Comparison of ENCODE assay signal across 12 mouse cellular contexts in genomic region chr9:107650225-107650624, GRCm38 (mm10). TPM values are rescaled to one million over a fixed set of nuclear protein-coding genes. Genes with fewer than 3 reads are reported as not detected.
DNase-seq lines count a peak whose midpoint lies in the region; ATAC-seq lines count a peak whose summit lies in the region.
"Had no signal": no experiment of that assay in that cellular context is flagged by ENCODE, and none has a peak within 500 bp of the region (broad histone marks: within the 10 kb centered on the region; RNA-seq: fewer than 3 reads in every experiment).

No protein-coding gene starts in this region.

- DNase-seq in neural tube, embryonic 10.5 days (ENCODE audit: extremely low spot score, low spot score), result no peak
- no peak for DNase-seq in limb, embryonic 10.5 days (ENCODE audit: low spot score)
- DNase-seq in lung, postnatal 4 days, result no peak
- DNase-seq: adrenal gland, postnatal 25 days; kidney, postnatal 10 days; liver, embryonic 13.5 days; lung, postnatal 10 days had no signal

- peaks cover 30% of the 10 kb centered on the region for H3K4me1 ChIP-seq in neural tube, embryonic 13.5 days (replicated peaks)
- peaks cover 22% of the 10 kb centered on the region for H3K4me1 ChIP-seq in forebrain, embryonic 15.5 days
- peaks cover 15% of the 10 kb centered on the region for H3K4me1 ChIP-seq in limb, embryonic 10.5 days
- H3K4me1 ChIP-seq in neural tube, embryonic 15.5 days, result peaks cover 20% of the 10 kb centered on the region

- H3K4me2 ChIP-seq in neural tube, embryonic 13.5 days, result no peak overlapping the region
- no peak overlapping the region for H3K4me2 ChIP-seq in forebrain, embryonic 15.5 days (replicated peaks)
- no peak overlapping the region for H3K4me2 ChIP-seq in neural tube, embryonic 15.5 days
- H3K4me2 ChIP-seq: liver, embryonic 13.5 days had no signal

- H3K27me3 ChIP-seq in neural tube, embryonic 13.5 days, result no peaks in the 10 kb centered on the region
- H3K27me3 ChIP-seq in forebrain, embryonic 15.5 days, result no peaks in the 10 kb centered on the region
- H3K27me3 ChIP-seq in limb, embryonic 10.5 days (ENCODE audit: low read depth, poor library complexity, severe bottlenecking), result no peaks in the 10 kb centered on the region
- no peaks in the 10 kb centered on the region for H3K27me3 ChIP-seq in neural tube, embryonic 15.5 days (replicated peaks)
- H3K27me3 ChIP-seq: liver, embryonic 13.5 days had no signal

- no peak overlapping the region for H3K4me3 ChIP-seq in neural tube, embryonic 13.5 days
- H3K4me3 ChIP-seq in forebrain, embryonic 15.5 days, result no peak overlapping the region
- H3K4me3 ChIP-seq in limb, embryonic 10.5 days, result no peak overlapping the region
- no peak overlapping the region for H3K4me3 ChIP-seq in neural tube, embryonic 15.5 days (replicated peaks)
- H3K4me3 ChIP-seq: liver, embryonic 13.5 days had no signal

- WGBS in neural tube, embryonic 13.5 days, result 65% methylated on average over 7 of the region's 7 CpGs
- 58% methylated on average over 7 of the region's 7 CpGs for WGBS in forebrain, embryonic 15.5 days
- 80% methylated on average over 7 of the region's 7 CpGs for WGBS in limb, embryonic 10.5 days
- 63% methylated on average over 7 of the region's 7 CpGs for WGBS in neural tube, embryonic 15.5 days

- no peaks in the 10 kb centered on the region for H3K9me3 ChIP-seq in neural tube, embryonic 13.5 days
- no peaks in the 10 kb centered on the region for H3K9me3 ChIP-seq in forebrain, embryonic 15.5 days
- no peaks in the 10 kb centered on the region for H3K9me3 ChIP-seq in limb, embryonic 10.5 days (replicated peaks)
- H3K9me3 ChIP-seq in neural tube, embryonic 15.5 days (replicated peaks), result no peaks in the 10 kb centered on the region
- H3K9me3 ChIP-seq: liver, embryonic 13.5 days had no signal

- H3K9ac ChIP-seq in neural tube, embryonic 13.5 days, result no peak overlapping the region
- H3K9ac ChIP-seq in forebrain, embryonic 15.5 days (replicated peaks), result no peak overlapping the region
- H3K9ac ChIP-seq in neural tube, embryonic 15.5 days (replicated peaks), result no peak overlapping the region
- H3K9ac ChIP-seq: liver, embryonic 13.5 days had no signal

- H3K27ac ChIP-seq in neural tube, embryonic 13.5 days (replicated peaks), result peak overlapping the region; percentile 68
- peak overlapping the region; percentile 51 for H3K27ac ChIP-seq in forebrain, embryonic 15.5 days (replicated peaks)
- peak overlapping the region; percentile 3; the same call in 1 of the 2 replicates for H3K27ac ChIP-seq in limb, embryonic 10.5 days
- H3K27ac ChIP-seq in neural tube, embryonic 15.5 days (replicated peaks), result peak overlapping the region; percentile 68
- H3K27ac ChIP-seq: liver, embryonic 13.5 days had no signal

- ATAC-seq in neural tube, embryonic 13.5 days (ENCODE audit: low read depth), result no peak
- 0 out of 2 replicates have a peak, but pooled peaks have one; percentile 28 for ATAC-seq in forebrain, embryonic 15.5 days (replicated peaks)
- no peak for ATAC-seq in neural tube, embryonic 15.5 days (ENCODE audit: low FRiP score)
- ATAC-seq in cerebellum, adult (ENCODE audit: insufficient number of reproducible peaks, low FRiP score, low TSS enrichment), result no peak
- ATAC-seq: inflammation-experienced regulatory T-cells, adult 6 months had no signal

- no peaks in the 10 kb centered on the region for H3K36me3 ChIP-seq in neural tube, embryonic 13.5 days
- H3K36me3 ChIP-seq in forebrain, embryonic 15.5 days, result no peaks in the 10 kb centered on the region
- H3K36me3 ChIP-seq in limb, embryonic 10.5 days, result 0 out of 2 replicates have a peak, but pooled peaks cover 2% of the 10 kb centered on the region
- H3K36me3 ChIP-seq in neural tube, embryonic 15.5 days, result no peaks in the 10 kb centered on the region
- H3K36me3 ChIP-seq: liver, embryonic 13.5 days had no signal

RNA-seq across cellular contexts. Expression of gene Gnai2, which starts 15.1 kb away (rescaled TPM):
- polyA plus RNA-seq in neural tube, embryonic 13.5 days (2015; fragmentation: Nextera tagmentation; extraction: Ambion mirVana), result 350 and 384 TPM in 2 replicates
- 335 and 338 TPM in 2 replicates for polyA plus RNA-seq in forebrain, embryonic 15.5 days (2015; fragmentation: Nextera tagmentation; extraction: Ambion mirVana)
- 355 and 403 TPM in 2 replicates for polyA plus RNA-seq in limb, embryonic 10.5 days (2016; fragmentation: Nextera tagmentation; extraction: Ambion mirVana)
- polyA plus RNA-seq in neural tube, embryonic 15.5 days (2015; fragmentation: Nextera tagmentation; extraction: Ambion mirVana), result 262 and 325 TPM in 2 replicates

RNA-seq across cellular contexts. Expression of gene Slc38a3, which starts 19.1 kb away (rescaled TPM):
- polyA plus RNA-seq in neural tube, embryonic 13.5 days (2015; fragmentation: Nextera tagmentation; extraction: Ambion mirVana), result 23.9 and 25.6 TPM in 2 replicates
- 24.2 and 24.4 TPM in 2 replicates for polyA plus RNA-seq in forebrain, embryonic 15.5 days (2015; fragmentation: Nextera tagmentation; extraction: Ambion mirVana)
- 3.9 and 4.3 TPM in 2 replicates for polyA plus RNA-seq in limb, embryonic 10.5 days (2016; fragmentation: Nextera tagmentation; extraction: Ambion mirVana)
- 35.1 and 35.4 TPM in 2 replicates for polyA plus RNA-seq in neural tube, embryonic 15.5 days (2015; fragmentation: Nextera tagmentation; extraction: Ambion mirVana)
- polyA plus RNA-seq: inflammation-experienced regulatory T-cells, adult 6 months had no signal

RNA-seq across cellular contexts. Expression of gene Gnat1, which starts 29.3 kb away (rescaled TPM):
- 0.96 and 2.4 TPM in 2 replicates for polyA plus RNA-seq in neural tube, embryonic 13.5 days (2015; fragmentation: Nextera tagmentation; extraction: Ambion mirVana)
- 1.7 and 1.8 TPM in 2 replicates for polyA plus RNA-seq in forebrain, embryonic 15.5 days (2015; fragmentation: Nextera tagmentation; extraction: Ambion mirVana)
- polyA plus RNA-seq in limb, embryonic 10.5 days (2016; fragmentation: Nextera tagmentation; extraction: Ambion mirVana), result 2.6 and 3.3 TPM in 2 replicates
- 2.5 and 2.9 TPM in 2 replicates for polyA plus RNA-seq in neural tube, embryonic 15.5 days (2015; fragmentation: Nextera tagmentation; extraction: Ambion mirVana)

RNA-seq across cellular contexts. Expression of gene Sema3b, which starts 41.2 kb away (rescaled TPM):
- polyA plus RNA-seq in neural tube, embryonic 13.5 days (2015; fragmentation: Nextera tagmentation; extraction: Ambion mirVana), result 6.5 and 9.0 TPM in 2 replicates
- polyA plus RNA-seq in forebrain, embryonic 15.5 days (2015; fragmentation: Nextera tagmentation; extraction: Ambion mirVana), result 1.7 and 2.8 TPM in 2 replicates
- polyA plus RNA-seq in limb, embryonic 10.5 days (2016; fragmentation: Nextera tagmentation; extraction: Ambion mirVana), result 2.2 and 3.6 TPM in 2 replicates
- polyA plus RNA-seq in neural tube, embryonic 15.5 days (2015; fragmentation: Nextera tagmentation; extraction: Ambion mirVana), result 6.6 and 9.7 TPM in 2 replicates
- polyA plus RNA-seq: inflammation-experienced regulatory T-cells, adult 6 months had no signal

Comparison
In these comparisons a context has a peak if more than half of its experiments do, and no peak if none do; other contexts are left out.
1. H3K27ac ChIP-seq: peak in every context shown above with its lines; median percentile 68 in neural tube, embryonic 13.5 days; 68 in neural tube, embryonic 15.5 days; 51 in forebrain, embryonic 15.5 days; 3 in limb, embryonic 10.5 days.